Mouse (Mus musculus) left cerebral cortex, postnatal 10 days (tissue): ENCODE measurements at regions not wholly inside any gene's neighbourhood (a gene's known extent, or its start where the extent isn't known, plus 50 kb on each side); places are given as distances from the start of the nearest gene placed in this dataset.
A peak's percentile ranks its signal among the peaks of the same experiment; 100 is the strongest.

ENCODE experiments used
- DNase-seq, 2 experiments: peaks; one replicate each; pipeline ENCODE4 v3.0.0; 2021 to 2022; ENCODE audit warnings: low spot score in 2 of 2, mixed read lengths in 1 of 2; ENCODE audit errors: extremely low spot score in 1 of 2
- intact Hi-C: fragments of 180-260 bp; cut with DNase I; formaldehyde crosslinking; loops from one replicate; pipeline ENCODE4 v1.15.1; 2025

DNA sequence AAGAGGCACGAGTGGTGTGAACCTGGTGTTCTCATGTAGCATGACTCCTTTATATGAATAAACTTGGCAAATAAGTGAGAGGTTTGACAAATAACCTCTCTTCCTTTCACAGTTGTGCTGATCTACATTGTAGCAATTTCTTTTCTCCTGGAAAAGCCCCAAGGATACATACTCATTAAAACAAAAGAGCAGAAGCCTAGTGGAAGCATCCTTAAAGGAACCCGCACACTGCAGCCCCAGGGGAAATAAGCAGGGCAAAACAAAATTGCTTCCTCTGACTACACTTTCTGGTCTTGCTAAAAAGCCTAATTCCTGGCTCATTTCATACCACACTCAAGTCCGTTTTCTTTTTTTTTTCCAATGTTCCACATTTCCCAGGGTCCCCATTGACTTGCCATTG, 72.7 kb upstream of the Gm10184 start:
- DNase-seq = no peak
- intact Hi-C loops = no loop called here

DNA sequence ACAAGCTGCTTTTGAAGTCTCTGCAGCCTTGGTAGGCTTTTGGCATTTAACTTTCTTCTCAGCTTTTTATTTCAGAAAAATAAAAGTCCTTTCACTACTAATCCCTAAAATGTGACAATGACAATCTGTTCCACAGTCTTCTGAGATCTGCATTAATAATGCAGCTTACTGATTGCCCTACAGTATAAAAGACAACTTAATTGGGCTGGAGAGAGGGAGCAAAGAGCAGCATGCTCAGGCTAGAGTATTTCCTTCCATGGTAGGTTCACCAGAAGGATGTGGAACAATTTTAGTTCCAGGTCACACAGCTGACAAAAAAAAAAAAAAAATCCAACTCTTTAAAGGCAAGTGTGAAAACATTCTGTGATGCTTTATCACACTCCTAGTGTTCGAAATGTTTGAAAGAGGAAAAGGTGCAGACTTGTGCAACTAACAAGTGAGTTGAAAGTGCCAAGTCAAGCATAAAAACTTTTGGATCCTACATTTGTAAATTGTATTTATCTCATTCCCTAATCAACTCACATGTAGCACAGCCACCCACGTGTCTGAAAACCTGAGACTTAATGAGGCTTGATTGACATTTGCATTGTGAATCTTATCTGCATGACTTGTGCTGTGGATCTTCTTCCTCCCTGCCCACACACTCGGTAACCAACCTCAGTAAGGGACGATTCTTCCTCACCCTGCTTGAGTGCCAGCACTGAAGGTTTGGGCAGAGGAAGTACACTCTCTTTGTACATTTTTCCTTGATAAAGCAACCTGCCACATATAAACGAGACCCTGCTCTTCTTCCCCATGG, 69.0 kb upstream of the Gm10184 start:
- no peak for DNase-seq
- intact Hi-C loops = no loop called here

DNA sequence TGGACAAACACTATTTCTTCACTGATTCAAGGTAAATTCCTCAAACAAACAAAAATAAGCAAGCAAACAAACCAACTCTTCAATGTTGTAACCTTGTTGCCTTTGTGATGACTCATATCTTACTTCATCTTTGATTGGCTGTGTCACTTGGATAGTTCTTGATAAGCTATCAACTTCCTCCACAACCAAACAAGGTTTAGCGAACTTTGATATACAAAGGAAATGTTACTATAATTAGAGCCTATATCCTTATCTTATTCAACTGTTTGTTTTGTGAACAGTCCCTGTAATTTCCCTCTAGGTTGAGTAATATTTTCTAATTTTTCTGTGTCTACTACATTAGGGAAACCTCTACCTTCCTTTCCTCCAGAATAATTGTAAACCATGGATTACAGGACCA, 52.8 kb upstream of the Gm10184 start:
- no peak for DNase-seq
- intact Hi-C loops = no loop called here

DNA sequence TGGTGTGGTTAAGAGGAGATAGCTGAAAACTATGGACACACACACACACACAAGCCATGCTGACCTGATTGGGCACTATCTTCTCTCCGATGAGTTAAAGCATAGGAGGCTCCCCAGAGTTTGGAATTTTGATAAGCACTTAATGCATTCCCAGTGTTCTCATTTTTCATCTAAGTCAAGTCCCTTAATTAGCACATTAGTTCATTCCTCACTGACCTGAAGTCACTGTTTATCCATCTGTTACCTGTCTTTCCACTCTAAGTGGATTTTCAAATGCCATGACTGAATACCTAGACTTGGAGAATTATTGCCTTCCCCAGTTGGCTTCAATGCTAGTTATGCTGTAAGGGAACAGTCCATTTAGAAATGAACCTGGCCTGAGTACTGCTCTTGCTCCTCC, 51.2 kb upstream of the Gm10184 start:
- no peak for DNase-seq
- intact Hi-C loops = no loop called here

DNA sequence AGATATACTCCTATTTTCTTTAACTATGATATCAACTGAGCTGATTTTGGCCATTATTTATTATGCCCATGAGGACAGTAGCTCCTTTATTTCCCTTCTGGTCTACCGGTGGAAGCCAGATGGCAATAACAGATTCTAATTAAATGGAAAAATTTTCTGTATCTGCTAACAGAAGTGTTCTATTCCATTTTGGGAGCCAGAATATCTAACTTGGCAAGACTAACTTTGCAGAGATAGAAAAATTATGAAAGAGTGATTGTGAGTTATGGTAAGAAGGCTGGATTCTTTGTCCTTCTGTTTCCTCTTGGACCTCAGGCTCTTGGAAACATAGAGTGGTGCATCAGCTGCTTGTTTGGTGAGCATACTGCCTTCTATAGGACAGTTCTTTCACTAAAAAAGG, 50.1 kb upstream of the Gm10184 start:
- intact Hi-C loops = no loop called here

More for the DNA sequence above, 50.1 kb upstream of the Gm10184 start:
- peak in 1 of 2 experiments; percentile 2 for DNase-seq
